ENCODE assay signal across 12 mouse cellular contexts in genomic region chr13:54479286-54479685, GRCm38 (mm10). TPM values are rescaled to one million over a fixed set of nuclear protein-coding genes. Genes with fewer than 3 reads are reported as not detected.
DNase-seq lines count a peak whose midpoint lies in the region; ATAC-seq lines count a peak whose summit lies in the region.
"Had no signal": no experiment of that assay in that cellular context is flagged by ENCODE, and none has a peak within 500 bp of the region (broad histone marks: within the 10 kb centered on the region; RNA-seq: fewer than 3 reads in every experiment).

No protein-coding gene starts in this region.

- intact Hi-C loops in left cerebral cortex, postnatal 14 days (cut with DNase I), result no loop called here
- intact Hi-C loops in heart, postnatal 25 days (cut with DNase I), result no loop called here

- peak; percentile 24 to 62 for DNase-seq in cerebellum, postnatal 25 days
- DNase-seq in cerebellum, adult 8-10 months, result no peak
- peak; percentile 40 to 62 for DNase-seq in left cerebral cortex, postnatal 14 days (ENCODE audit: low spot score in 2 of 2)
- no peak for DNase-seq in left cerebral cortex, adult 18-20 months (ENCODE audit: low spot score in 2 of 2)
- peak; percentile 15 for DNase-seq in urinary bladder, postnatal 14 days (ENCODE audit: low spot score)
- DNase-seq in urinary bladder, adult 2 months (ENCODE audit: low spot score), result no peak
- no peak for DNase-seq in heart, postnatal 25 days (ENCODE audit: low spot score)
- DNase-seq: adrenal gland, adult 8-10 months; heart, adult 11 months; thymus, adult 18-20 months had no signal

- no peak for ATAC-seq in erythroid progenitor cell, adult 5-6 weeks (replicated peaks; ENCODE audit: low FRiP score, poor library complexity, severe bottlenecking)
- ATAC-seq: hindbrain, embryonic 16.5 days had no signal

RNA-seq across cellular contexts. Expression of gene Thoc3, which starts 10.6 kb away (rescaled TPM):
- total RNA-seq in left cerebral cortex, postnatal 14 days (2021), result 10 to 100 TPM; 39.5 to 41.1 TPM
- 10 to 100 TPM; 32.1 to 33.1 TPM for total RNA-seq in left cerebral cortex, adult 18-20 months (2021)
- polyA plus RNA-seq in urinary bladder, adult 2 months (2012; rRNA removed), result 17.7 and 20.9 TPM in 2 replicates
- total RNA-seq in erythroid progenitor cell, adult 5-6 weeks (2015; ENCODE audit: low replicate concordance), result 4.2 and 6.8 TPM in 2 replicates
- 10.2 and 11.4 TPM in 2 replicates for total RNA-seq in erythroid progenitor cell, adult 5-6 weeks (2017; ENCODE audit: low replicate concordance)
- total RNA-seq in heart, postnatal 25 days (2021), result 10 to 100 TPM; 17.7 to 23.4 TPM

RNA-seq across cellular contexts. Expression of gene Simc1, which starts 24.3 kb away (rescaled TPM):
- 10 to 100 TPM; 13.6 to 14.8 TPM for total RNA-seq in left cerebral cortex, postnatal 14 days (2021)
- 10 to 100 TPM; 15.5 to 16.9 TPM for total RNA-seq in left cerebral cortex, adult 18-20 months (2021)
- polyA plus RNA-seq in urinary bladder, adult 2 months (2012; rRNA removed), result 5.4 and 5.8 TPM in 2 replicates
- total RNA-seq in erythroid progenitor cell, adult 5-6 weeks (2015; ENCODE audit: low replicate concordance), result 4.3 and 15.1 TPM in 2 replicates
- total RNA-seq in erythroid progenitor cell, adult 5-6 weeks (2017; ENCODE audit: low replicate concordance), result 2.3 and 8.8 TPM in 2 replicates
- total RNA-seq in heart, postnatal 25 days (2021), result 1 to 10 TPM; 2.0 to 2.4 TPM

Comparison
In these comparisons a context has a peak if more than half of its experiments do, and no peak if none do; other contexts are left out.
1. DNase-seq: peak in cerebellum, postnatal 25 days (2 of 2), left cerebral cortex, postnatal 14 days (2 of 2) and urinary bladder, postnatal 14 days (single experiment); none in cerebellum, adult 8-10 months (single experiment), left cerebral cortex, adult 18-20 months (0 of 2), urinary bladder, adult 2 months (single experiment) and heart, postnatal 25 days (single experiment).